Mouse (Mus musculus) heart, postnatal 0 days (tissue): ENCODE measurements at regions not wholly inside any gene's neighbourhood (a gene's known extent, or its start where the extent isn't known, plus 50 kb on each side); places are given as distances from the start of the nearest gene placed in this dataset.
"Not testable (repeated sequence)": the region's sequence is repeated elsewhere in the genome, so short reads cannot be mapped to it uniquely, and the experiment has no call there.

ENCODE experiments used
- ATAC-seq: fragments of 200-750 bp; cut with Nextera tagmentation; 2 replicates; pipeline ENCODE4 v1.8.0; 2017; ENCODE audit warnings: low read depth, moderate number of reproducible peaks, moderate library complexity; ENCODE audit not compliant: insufficient read depth
- DNase-seq: peaks from one replicate; pipeline ENCODE4 v3.0.0-alpha.2; 2016; ENCODE audit warnings: low spot score
- H3K27ac ChIP-seq: fragments of 300-500 bp; sonication (generic); 2 replicates; pipeline ENCODE4 v1.5.1; 2014; ENCODE audit warnings: low read depth, mild to moderate bottlenecking
- H3K27me3 ChIP-seq: fragments of 300-500 bp; sonication (generic); 2 replicates; pipeline ENCODE4 v1.6.1; 2014; ENCODE audit warnings: low read length, mixed read lengths; ENCODE audit not compliant: control insufficient read depth, insufficient read depth
- H3K36me3 ChIP-seq: fragments of 300-500 bp; sonication (generic); replicated peaks from 2 replicates; pipeline ENCODE4 v1.6.1; 2014; ENCODE audit warnings: low read length, mixed read lengths; ENCODE audit not compliant: control insufficient read depth, insufficient read depth
- H3K4me1 ChIP-seq: fragments of 300-500 bp; sonication (generic); 2 replicates; pipeline ENCODE4 v1.6.1; 2014; ENCODE audit warnings: antibody characterized with exemption; ENCODE audit not compliant: control insufficient read depth, insufficient read depth
- H3K4me2 ChIP-seq: fragments of 300-500 bp; sonication (generic); 2 replicates; pipeline ENCODE4 v1.6.1; 2014; ENCODE audit warnings: low read depth, mild to moderate bottlenecking, low read length, moderate library complexity
- H3K4me3 ChIP-seq: fragments of 300-500 bp; sonication (generic); 2 replicates; pipeline ENCODE4 v1.5.1; 2014; ENCODE audit warnings: low read depth, low read length
- H3K9ac ChIP-seq: fragments of 300-500 bp; sonication (generic); replicated peaks from 2 replicates; pipeline ENCODE4 v1.6.1; 2014; ENCODE audit warnings: low read depth, low read length, mixed read lengths
- H3K9me3 ChIP-seq: fragments of 300-500 bp; sonication (generic); replicated peaks from 2 replicates; pipeline ENCODE4 v1.6.1; 2016; ENCODE audit warnings: low read length; ENCODE audit not compliant: control insufficient read depth
- CTCF ChIP-seq: IDR thresholded peaks from 2 replicates; pipeline ENCODE4 v1.5.1; 2016; ENCODE audit warnings: antibody characterized with exemption, control low read depth, low read depth
- EP300 ChIP-seq: IDR thresholded peaks from 2 replicates; pipeline ENCODE4 v1.6.1; 2016; ENCODE audit warnings: antibody characterized with exemption, low read depth
- WGBS: fragments of 180-500 bp; shearing (Covaris S2); extraction: QIAGEN DNeasy Blood & Tissue Kit; methylation state at CpG from one replicate; pipeline ENCODE4 v1.1.7; 2014; 5-methylcytosine and 5-hydroxymethylcytosine counted together

- Histone ChIP-seq H3K9me3 (no peaks in the 10 kb centered on the region), H3K4me2 (no peak overlapping the region), H3K27ac (no peak overlapping the region), H3K36me3 (no peaks in the 10 kb centered on the region), H3K9ac (no peak overlapping the region), H3K4me3 (no peak overlapping the region), H3K4me1 (no peaks in the 10 kb centered on the region), H3K27me3 (no peaks in the 10 kb centered on the region)
- 73% methylated on average over 3 of the region's 3 CpGs for WGBS
- no peak for DNase-seq
- TF ChIP-seq CTCF, result no peak
- no peak for ATAC-seq
These were observed 74.3 kb upstream of the Cwc22 start for GRCm38 (mm10) chr2:78020516-78020915.

DNA sequence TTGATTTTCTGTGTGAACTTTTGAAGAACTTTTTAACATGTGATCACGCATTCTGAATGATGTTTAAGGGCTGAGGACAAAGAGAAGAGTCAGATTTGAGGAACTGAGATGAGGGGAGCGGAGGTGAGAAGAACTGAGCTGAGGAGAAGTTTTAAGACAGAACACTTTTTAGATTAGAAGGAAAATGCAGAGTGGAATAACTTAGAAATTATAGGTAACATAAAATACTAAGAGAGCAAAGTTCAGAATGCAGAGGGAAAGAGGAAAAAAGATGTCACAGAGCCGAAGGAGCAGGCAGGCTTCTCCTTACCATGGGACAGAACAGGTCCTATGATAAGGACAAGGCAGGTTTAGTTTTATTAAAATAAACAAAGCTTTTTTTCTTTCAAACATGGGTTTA, 73.7 kb upstream of the Cwc22 start:
- Histone ChIP-seq H3K27ac (no peak overlapping the region), H3K4me2 (no peak overlapping the region), H3K4me3 (no peak overlapping the region), H3K4me1 (no peaks in the 10 kb centered on the region), H3K36me3 (no peaks in the 10 kb centered on the region), H3K9me3 (no peaks in the 10 kb centered on the region), H3K27me3 (no peaks in the 10 kb centered on the region), H3K9ac (no peak overlapping the region)
- ATAC-seq, result no peak
- 84% methylated on average over 3 of the region's 3 CpGs for WGBS
- TF ChIP-seq EP300, result no peak
- TF ChIP-seq CTCF, result no peak
- no peak for DNase-seq

DNA sequence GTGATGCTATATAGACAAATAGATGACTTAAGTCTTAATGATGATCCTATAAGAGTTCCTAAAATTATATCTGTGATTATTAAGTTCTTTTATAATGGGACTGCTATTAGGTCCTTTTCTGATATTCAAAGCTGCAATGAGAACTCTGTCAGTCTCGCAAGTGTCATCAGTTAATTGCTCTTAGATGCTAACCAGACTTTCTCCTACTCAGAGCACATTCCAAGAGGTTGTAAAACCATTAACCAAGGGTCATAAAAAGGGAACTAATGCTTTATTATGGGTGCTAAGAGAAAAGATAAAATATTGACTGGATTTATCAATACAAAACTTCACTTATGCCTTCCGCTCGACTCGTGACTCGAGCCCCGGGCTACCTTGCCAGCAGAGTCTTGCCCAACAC, 66.3 kb upstream of the Cwc22 start:
- DNase-seq, ATAC-seq: not testable (repeated sequence)

DNA sequence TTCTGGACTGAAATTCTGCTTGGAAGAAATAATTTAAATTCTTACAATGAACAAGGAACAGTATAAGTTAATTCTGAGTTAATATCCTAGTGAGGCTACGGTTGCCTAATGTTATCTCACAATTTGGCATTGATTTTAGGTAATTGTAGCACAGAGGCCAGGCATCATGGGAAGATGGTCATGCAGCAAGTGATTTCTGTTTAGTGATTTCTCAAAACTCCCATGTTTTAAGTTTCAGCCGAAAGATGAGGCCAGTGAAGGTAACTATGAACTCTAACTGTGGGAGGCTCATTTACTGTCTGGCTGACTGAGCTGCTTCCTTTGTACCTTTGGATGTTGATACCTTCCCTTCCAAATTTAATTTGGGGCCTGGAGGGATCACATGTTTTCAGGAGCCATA, 65.6 kb upstream of the Cwc22 start:
- H3K9me3 ChIP-seq, result no peaks in the 10 kb centered on the region
- 81% methylated on average over 2 of the region's 2 CpGs for WGBS
- H3K36me3 ChIP-seq, result no peaks in the 10 kb centered on the region
- no peak overlapping the region for H3K27ac ChIP-seq
- DNase-seq (no peak), ATAC-seq (no peak)
- H3K9ac ChIP-seq, result no peak overlapping the region
- H3K4me3 ChIP-seq, result no peak overlapping the region
- H3K27me3 ChIP-seq, result no peaks in the 10 kb centered on the region
- no peaks in the 10 kb centered on the region for H3K4me1 ChIP-seq
- H3K4me2 ChIP-seq, result no peak overlapping the region
- TF ChIP-seq EP300 (no peak), CTCF (no peak)

More for the DNA sequence above, 66.3 kb upstream of the Cwc22 start:
- not testable (repeated sequence) for H3K4me2 ChIP-seq, H3K9me3 ChIP-seq, H3K4me1 ChIP-seq, H3K27me3 ChIP-seq, H3K4me3 ChIP-seq, H3K27ac ChIP-seq, H3K9ac ChIP-seq, H3K36me3 ChIP-seq
- 88% methylated on average over 6 of the region's 6 CpGs for WGBS

DNA sequence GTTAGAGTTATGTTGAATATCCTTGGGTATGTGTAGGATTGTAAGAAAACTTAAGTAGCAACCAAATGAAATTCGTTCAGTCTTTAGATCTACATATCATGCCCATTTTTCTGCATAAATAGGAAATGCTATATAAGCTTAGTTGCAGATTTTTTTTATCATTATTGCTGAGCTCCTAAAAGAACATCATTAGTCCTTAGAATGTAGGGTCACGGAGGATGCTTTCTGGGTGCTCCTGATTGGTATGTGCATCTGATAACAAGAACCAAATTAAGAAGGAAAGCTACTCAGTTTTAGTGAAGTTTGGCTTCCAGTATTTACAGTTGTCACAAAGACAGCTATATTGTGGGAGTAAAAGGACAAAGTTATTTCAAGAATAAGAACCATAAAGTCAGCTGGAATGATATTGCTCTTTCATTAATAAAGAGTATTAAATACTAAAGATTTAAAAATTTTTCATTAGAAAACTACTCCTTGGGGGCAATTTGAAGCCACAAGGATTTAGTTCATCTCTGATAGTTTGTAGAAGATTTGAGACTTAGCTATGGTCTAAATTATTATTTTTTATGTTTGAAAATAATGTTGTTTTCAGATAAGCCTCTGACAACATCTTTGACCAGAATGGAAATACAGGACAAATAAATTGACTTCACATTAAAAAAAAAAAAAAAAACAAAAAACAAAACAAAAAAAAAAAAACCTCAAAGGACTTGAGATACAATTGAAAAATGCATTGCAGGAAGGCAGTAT, 65.1 kb upstream of the Cwc22 start:
- Histone ChIP-seq H3K36me3 (no peaks in the 10 kb centered on the region), H3K4me2 (no peak overlapping the region), H3K4me1 (no peaks in the 10 kb centered on the region), H3K9me3 (no peaks in the 10 kb centered on the region), H3K27ac (no peak overlapping the region), H3K4me3 (no peak overlapping the region), H3K27me3 (no peaks in the 10 kb centered on the region), H3K9ac (no peak overlapping the region)
- WGBS, result 63% methylated on average over 2 of the region's 2 CpGs
- DNase-seq (no peak), ATAC-seq (no peak)
- no peak for TF ChIP-seq CTCF
- no peak for TF ChIP-seq EP300

- no peak overlapping the region for H3K4me3 ChIP-seq
- WGBS, result 84% methylated on average over 5 of the region's 5 CpGs
- H3K4me1 ChIP-seq, result no peaks in the 10 kb centered on the region
- no peak overlapping the region for H3K4me2 ChIP-seq
- ATAC-seq (no peak), DNase-seq (no peak)
- no peaks in the 10 kb centered on the region for H3K9me3 ChIP-seq
- H3K36me3 ChIP-seq, result no peaks in the 10 kb centered on the region
- H3K27ac ChIP-seq, result no peak overlapping the region
- TF ChIP-seq EP300, result no peak
- no peak for TF ChIP-seq CTCF
- no peaks in the 10 kb centered on the region for H3K27me3 ChIP-seq
- H3K9ac ChIP-seq, result no peak overlapping the region
These were observed 64.0 kb upstream of the Cwc22 start for GRCm38 (mm10) chr2:78010066-78010690.
